Mouse (Mus musculus) right cerebral cortex, adult 2 months (tissue): ENCODE measurements around the gene Ncoa7.
"Not testable (repeated sequence)": the region's sequence is repeated elsewhere in the genome, so short reads cannot be mapped to it uniquely, and the experiment has no call there.

Experiments used
- DNase-seq, 2 experiments: peaks; one replicate each; pipeline ENCODE4 v3.0.0; 2021 to 2022; ENCODE audit warnings: low spot score in 2 of 2

Ncoa7 gene

DNA sequence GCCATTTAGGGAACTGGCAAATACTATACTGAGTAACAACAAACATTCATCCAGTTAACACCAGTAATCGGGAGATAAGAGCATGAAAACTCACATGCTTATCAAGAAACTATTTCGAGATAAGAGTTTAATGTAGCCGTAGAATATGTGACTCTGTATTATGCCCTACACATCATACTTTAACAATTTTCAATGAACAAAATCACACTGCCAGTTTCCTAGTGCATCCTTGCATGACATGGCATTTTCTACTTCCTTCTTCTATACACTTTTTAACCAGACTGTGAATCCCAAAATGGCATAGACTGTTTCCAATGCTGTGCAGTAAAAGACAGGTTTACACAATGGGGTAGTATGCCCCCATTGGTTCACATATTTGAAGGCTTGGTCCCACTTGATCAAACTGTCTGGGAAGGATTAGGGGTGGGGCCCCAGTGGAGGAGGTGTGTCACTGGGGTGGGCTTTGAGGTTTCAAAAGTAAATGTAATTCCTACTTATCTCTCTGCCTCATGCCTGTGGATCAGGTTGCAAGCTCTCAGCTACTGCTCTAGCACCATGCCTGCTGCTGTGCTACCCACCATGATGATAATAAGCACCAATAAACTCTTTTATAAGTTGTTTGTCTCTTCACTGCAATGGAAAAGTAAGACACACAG lies 15.3 kb downstream of the Ncoa7 start:
- no peak for DNase-seq

DNA sequence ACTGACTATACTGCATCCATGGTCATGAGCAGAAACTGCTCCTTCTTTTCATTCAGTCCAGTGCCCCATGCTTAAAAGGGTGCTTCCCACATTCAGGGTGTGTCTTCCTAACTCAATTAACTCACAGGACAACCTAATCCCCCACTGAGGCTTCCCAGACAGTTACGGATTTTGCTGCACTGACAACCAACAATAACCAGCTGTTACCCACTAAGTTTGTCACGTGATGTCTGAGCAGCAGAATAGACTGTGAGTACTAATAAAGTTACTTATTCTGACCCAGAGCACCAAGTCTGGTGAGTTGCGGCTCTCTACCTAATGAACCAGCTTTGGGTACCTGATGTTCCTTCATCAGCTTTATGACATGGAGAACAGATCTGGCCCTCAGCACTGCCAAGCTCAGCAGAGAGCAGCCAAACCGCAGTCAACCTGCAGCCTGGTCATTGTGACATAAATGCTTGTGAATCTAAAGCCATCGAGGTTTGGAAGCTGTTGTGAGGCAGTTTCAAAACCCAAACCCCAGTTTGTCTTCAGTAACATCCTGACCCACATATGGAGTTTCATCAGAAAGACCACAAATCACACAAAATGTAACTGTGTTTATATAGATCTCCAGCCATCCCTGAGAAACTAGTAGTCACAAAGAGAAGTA lies 16.9 kb downstream of the Ncoa7 start:
- DNase-seq: no peak

DNA sequence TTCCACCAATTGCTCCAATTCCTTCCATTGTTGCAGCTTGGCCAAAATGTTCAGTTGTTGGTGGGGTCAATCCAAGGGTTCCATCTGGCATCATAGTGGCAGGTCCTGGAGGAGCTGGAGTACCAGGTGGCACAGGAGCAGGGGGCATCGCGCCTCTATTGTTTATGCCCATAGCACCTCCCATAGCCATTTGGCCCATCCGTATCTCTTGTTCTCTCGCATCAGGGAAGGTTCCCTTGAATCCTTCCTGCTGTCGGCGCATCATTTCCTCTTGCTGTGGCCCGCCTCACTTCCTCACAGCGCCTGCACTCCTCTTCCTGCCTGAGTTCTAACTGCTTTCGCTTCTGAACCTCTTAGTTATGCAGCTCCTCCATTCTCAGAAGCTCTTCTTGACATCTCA lies 22.2 kb downstream of the Ncoa7 start:
- not testable (repeated sequence) for DNase-seq

DNA sequence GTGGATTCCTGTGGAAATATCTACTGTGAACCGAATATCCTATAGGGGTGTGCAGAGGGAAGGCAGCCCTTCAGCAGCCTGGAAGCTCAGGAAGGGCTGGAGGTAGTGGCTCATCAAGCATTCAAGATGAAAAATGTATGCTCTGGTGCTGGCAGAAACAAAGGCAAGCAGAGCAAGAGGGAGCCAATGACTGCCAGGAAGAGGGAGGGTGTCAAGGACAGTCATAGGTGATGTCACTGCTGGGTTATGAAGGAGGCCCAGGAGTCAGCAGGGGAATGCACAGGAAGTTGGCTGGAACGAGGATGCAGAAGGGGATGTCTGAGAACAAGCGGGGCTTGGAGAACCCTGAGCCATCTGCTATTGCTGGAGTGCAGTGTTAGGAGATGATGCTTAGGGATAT lies 24.9 kb downstream of the Ncoa7 start:
- DNase-seq: no peak

DNA sequence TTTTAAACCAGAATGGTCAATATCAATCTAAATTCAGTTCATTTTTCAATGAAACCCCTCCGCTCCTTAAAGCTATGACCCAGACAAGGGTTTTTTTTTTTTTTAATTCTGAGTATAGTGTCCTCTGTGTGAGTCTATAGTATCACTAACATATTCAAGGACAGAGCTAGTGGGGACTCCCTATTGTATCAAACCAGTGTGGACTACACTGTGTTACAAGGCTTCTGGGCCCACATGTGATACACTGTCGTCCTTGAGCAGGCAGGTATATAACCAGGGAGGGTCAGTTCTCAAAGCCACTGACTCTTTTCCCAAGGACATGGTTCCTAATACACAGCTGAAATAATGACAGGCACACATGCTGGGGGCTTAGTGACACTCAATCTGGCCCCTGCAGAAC lies 27.1 kb downstream of the Ncoa7 start:
- no peak for DNase-seq

DNA sequence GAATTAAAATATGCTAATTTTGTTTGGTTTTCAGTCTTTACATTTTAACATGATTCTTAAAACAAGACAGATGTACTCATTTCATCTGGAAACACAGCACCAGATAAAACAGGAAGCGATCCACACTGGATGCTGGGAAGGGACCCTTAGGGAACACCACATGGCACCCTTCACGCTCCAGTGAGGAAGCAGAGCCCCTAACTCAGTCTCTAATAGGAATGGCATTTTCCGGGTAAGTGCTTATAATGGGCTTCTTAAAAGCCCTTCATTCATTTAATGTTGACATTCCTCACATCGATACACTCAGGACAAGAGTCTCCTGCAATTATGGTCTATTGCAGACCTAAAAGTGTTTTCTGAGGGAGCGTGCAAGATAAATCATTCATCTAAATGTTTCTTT lies 27.6 kb downstream of the Ncoa7 start:
- DNase-seq: no peak

DNA sequence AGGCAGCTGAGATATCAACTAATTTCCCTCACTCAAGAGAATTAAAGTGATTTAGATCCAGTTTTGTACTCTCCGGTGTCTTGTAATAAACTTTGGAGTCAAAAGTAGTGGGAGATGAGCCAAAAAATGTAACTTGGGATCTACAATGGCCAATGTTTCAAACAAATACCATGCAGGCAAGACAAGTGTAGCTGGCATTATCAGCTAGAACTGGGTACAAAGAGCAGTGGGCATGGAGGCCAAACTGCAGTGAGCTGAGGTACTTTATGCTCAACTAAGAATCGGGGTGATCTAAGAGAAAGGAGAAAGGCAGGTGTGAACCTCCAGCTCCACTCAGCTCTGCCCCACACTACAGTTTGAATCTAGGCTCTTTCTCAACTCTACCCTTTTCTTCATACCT lies 28.7 kb downstream of the Ncoa7 start:
- no peak for DNase-seq

DNA sequence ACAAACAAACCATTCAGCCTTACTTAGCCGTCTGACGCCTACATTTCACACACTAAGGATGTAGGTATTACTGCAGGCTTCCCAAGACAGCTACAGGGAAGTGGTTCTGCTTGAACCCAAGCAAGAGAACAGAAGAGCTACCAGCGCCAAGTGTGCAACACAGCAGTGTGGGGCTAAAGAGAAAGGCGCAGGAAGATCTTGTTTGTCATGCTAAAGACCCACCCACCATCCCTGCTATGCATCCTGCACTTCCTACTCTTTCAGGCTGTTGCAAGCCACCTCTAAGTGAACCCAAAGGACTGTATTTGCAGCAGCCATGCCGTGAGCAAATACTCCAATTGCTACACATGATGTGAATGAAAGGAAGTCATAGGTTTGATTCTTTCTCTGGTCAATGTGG lies 29.9 kb downstream of the Ncoa7 start:
- DNase-seq: no peak

DNA sequence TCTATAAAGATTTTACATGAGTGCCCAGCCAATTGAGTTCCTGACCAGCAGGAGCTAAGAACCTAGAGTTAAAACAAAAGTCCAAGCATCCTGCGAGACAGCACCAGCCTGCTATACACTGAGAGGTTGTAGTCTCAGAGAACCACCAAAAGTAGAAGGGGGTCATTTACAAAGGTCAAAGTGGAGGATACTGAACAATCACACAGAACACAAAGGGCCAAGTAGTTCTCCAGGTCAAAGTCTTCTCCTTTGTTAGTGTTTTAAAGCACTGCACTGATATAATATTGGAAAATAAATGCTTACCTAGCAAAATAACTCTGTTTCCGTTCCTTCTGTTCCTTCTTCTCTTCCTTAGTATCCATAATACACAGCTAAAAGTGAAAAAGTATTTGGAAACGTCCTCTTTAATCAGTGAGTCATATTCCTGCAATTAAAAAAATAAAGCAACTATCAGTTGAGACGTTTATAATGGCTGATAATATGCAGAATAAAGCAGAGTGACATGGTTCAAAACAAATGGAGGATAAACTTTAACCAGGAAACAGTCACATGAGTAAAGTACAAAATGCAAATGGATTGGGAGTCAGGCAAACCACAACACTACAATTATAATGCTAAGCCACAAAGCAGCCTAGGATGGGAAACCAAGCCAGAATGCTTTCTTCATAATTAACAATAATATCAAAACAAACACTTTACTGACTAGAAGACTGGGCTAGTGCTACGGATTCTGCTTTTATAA lies 31.5 kb downstream of the Ncoa7 start:
- DNase-seq: no peak

DNA sequence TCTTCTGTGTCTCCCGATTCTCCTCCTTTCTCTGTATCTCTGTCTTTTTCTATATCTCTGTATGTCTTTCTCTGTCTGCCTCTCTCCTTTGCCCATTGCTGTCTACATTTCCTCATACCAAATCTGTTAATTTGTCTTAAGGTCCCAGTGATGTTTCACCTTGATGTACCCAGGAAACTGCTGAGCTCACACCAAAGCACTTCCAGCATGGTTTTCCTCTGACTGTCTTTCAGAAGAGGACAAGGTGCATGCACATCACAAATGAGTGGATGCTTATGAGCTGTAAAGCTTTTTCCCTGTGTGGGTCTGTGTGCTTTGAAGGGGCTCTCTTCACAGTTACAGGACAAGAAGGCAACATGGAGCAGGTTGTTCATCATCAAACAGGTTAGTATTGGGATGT lies 34.3 kb downstream of the Ncoa7 start:
- DNase-seq: no peak

DNA sequence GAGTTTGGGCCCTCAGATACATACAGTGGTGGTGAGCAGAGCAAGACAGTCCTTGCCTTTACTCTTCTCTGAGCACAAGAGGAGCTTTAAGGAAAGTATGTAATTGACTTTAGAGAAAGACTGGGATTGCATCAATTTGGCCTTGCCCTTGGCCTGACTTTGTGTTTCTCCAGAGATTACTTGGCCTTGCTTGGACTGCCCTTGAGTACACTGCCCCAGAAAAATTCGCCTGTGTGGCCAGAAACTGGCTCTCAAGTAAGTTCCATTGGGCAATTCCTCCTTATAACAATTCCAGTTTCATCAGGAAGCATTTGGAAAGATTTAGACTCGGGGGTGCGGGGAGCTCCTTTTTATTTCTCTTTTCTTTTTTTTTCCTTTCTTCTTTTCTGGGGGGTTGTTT lies 34.9 kb downstream of the Ncoa7 start:
- no peak for DNase-seq

DNA sequence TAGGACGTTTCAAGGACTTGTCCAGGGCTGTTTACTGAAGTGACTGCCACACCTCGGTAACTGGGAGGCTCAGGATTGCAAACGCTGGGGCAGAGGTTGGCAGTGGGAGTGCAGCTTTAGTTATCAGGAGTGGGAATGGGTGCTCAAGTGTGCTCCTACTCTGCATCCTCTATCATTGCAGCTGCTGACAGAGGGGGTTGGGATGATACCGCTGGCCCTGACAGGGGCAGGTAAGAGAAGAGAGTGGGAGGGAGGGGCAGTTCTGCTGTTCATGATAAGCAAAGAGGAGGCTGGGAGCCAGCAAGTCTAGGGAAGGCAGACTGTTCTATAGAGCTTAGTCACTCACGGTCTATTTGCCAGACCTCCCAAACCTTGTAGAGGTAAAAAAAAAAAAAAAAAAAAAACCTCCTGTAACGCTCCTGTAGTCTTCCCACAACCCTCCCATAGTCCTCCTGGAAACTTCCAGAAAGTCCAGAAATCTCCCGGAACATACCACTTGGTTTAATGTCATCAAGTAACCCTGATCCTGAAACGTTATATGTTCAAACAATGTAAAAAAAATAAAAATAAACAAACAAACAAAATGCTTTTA lies 39.9 kb downstream of the Ncoa7 start:
- no peak for DNase-seq

DNA sequence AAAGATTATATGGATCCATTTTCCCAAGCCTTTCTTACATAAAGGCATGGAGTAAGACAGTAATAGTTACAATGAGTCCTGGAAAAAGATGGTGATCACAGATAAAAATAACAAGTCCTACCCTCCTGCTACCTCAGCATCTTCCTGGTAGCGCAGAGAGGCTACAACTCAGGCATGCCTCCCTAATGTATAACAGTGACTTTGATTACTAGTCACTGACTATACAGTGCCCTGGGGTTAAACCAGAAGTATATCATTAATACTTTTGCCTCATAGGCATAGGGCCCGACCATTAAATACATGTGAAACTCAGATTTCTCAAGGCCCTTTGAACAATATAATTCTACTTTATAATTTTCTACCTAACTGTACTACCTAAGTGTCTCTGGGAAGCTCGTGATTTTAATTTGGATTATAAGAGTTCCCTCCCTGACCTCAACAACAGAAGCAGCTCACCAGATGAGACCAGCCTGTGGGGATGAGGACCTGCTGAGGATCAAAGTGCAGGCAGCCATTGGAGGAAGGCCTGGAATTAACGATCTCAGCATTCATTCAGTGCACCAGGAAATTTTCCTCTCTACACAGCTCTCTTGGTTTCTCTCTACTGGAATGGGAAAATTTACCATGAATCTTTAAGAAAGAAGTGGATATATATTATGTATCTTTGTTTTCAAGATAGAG lies 40.7 kb downstream of the Ncoa7 start:
- DNase-seq: no peak

DNA sequence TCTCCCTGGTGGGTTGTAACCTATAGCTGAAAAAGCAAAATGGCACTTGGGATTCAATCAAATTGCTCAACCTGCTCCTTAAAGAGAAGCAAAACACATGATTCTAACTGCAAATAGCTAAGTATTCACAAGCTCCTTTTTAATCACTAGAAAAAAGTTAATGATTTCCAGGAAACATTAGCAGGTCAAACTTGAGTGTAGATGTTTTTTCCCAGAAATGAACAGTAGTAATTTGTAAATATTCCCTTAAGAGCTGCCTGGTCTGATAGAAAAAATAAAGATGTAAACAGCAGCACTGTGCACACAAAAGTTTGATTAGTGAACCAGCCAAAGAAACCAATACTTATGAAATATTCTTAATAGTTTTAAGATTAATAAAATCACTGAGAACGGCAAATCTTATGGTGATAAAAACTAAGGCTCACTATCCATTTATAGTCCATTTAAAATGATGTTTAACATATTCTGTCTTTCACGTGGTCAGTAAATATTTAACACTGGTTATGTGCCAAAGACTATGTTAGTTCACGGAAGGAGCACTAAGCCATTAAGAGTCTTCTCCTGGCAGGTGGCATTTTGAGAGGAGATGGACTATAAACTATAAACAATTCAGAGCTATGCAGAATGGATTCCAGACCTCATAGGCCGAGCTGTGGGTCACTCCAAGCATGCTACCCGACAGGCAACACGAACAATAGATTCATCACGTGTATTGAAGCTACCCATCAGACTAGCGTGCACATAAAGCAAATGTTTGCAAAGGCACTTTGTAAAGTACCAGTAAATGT lies 43.6 kb downstream of the Ncoa7 start:
- DNase-seq: no peak

DNA sequence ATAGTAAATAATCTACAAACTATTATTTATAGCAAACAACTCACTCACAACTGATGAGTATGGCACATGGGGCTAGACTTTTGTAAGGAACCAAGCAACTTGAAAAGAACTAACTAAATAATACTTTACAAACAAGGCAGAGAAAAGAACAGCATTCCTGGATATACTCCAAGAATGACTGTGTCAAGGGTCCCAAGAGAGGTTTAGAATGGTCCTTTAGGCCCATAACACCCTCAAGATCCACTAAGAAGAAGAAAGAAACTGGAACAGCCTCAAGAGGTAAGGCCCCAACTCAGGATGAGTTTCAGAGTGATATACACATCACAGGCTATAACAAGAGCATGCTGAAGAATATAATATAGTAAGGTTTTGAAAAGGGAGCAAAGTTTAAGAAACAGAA lies 47.1 kb downstream of the Ncoa7 start:
- DNase-seq: no peak

DNA sequence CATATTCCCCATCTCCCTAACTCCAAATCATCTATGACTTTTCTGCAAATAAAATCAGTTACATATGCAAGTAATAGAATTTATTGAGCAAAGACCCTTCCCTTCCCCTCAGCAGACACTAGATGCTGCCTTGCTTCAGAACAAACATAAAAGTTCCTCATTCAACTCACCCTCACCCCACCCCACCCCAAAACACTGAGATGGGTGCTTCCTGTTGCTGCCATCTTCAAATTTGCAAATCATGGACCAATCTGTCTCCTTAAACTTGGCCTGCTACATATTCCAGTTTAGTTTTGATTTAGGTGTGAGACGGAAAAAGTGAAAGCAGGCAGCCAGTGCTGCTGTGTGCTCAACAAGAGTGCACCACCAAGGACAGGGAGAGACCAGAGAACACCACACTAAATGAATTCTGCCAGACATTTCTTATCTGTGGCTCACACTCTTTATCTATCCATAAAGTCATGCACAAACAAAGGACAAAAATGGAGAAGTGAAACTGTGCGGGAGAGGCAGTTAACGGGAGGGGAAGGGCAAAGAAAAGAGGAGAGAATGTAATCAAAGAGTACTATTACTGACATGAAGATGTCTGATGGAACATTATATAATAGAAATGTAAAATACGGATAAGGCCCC lies 48.2 kb downstream of the Ncoa7 start:
- no peak for DNase-seq

DNA sequence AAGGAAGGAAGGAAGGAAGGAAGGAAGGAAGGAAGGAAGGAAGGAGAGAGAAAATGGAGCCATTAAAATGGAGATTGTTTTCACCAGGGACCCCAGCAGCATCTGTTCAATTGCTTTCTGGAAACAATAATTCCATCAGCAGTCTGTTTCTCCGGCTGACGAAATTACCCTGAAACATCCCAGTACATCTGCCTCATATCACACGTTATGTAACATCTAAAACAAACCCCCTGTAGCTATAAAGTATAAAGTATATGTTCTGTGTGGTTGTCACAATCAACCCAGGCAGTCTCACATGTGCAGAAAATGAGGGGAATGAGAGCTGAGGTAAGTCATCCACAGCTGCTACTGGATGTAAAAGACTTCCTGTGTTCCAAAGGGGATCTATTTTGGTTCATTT lies 49.0 kb downstream of the Ncoa7 start:
- DNase-seq: no peak

DNA sequence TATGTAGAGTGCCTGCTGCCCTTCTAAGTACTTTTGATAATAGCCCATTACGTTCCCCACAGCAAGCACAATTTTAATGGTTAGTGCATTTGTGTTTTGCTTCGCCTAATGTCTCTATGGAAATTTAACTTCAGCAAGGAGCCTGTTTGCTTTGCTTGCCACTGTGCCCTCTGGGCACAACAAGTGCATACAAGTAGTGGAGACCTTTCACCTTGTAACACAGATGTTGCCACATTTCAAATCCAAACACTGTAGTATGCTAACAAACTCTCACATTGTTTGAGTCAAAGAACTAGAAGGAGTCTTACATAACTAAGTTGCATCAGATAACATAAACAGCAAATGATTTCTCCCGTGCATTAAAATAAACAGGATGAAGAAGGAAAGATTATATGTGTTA lies 50.6 kb downstream of the Ncoa7 start:
- no peak for DNase-seq

DNA sequence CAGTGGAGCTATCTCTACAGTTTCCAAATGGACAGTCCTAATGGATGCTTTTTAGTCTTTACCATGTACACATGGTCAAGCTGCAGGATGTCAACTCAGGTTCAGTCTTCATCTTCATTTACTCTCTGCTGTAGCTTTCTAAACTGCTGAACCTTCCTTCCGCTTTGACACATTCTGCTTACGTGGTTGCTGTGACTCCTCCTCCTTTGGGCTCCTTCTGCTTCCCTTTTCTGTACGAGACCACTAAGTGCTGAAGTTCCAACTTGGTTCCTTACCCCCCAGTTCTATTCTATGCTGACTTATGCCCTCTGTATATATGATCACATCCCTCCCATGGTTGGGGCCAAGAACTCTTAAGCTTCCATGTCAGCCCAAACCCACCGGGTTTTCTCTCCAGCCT lies 51.5 kb downstream of the Ncoa7 start:
- DNase-seq: no peak

DNA sequence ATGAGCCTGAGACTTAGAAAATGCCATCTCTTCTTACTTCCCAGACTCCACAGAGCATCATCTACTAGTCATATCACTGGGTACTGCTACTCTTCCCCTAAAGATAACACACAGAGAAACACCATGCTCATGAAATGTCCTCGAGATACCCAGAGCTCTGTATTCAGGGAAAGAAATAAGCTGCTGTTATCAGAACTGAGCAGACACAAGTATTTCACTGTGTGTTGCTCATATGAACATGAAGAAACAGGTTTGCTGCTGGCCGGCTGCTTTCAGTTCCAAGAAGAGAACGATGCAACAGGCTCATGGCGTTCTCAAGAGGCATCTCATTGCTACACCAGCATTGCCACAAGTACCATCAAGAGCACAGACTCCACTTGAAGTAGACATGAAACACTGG lies 53.3 kb downstream of the Ncoa7 start:
- DNase-seq: no peak
